Mouse (Mus musculus) midbrain, embryonic 14.5 days (tissue): ENCODE measurements around the gene Ptprm. TPM values are rescaled to one million over a fixed set of nuclear protein-coding genes. Genes with fewer than 3 reads are reported as not detected.

Source experiments
- ATAC-seq: fragments of 200-750 bp; cut with Nextera tagmentation; 2 replicates; pipeline ENCODE4 v1.8.0; 2017; ENCODE audit warnings: moderate number of reproducible peaks, moderate library complexity; ENCODE audit not compliant: low FRiP score, low TSS enrichment
- DNase-seq: peaks from one replicate; pipeline ENCODE4 v3.0.0-alpha.2; 2015
- H3K27ac ChIP-seq: fragments of 300-500 bp; sonication (generic); replicated peaks from 2 replicates; pipeline ENCODE4 v1.5.1; 2014; ENCODE audit warnings: mild to moderate bottlenecking, low read depth, low read length, moderate library complexity
- H3K27me3 ChIP-seq: fragments of 300-500 bp; sonication (generic); 2 replicates; pipeline ENCODE4 v1.6.1; 2014; ENCODE audit warnings: low read length, control low read depth, mixed read lengths; ENCODE audit not compliant: control insufficient read depth, insufficient read depth
- H3K36me3 ChIP-seq: fragments of 300-500 bp; sonication (generic); 2 replicates; pipeline ENCODE4 v1.6.1; 2014; ENCODE audit warnings: low read length, control low read depth; ENCODE audit not compliant: control insufficient read depth, insufficient read depth
- H3K4me1 ChIP-seq: fragments of 300-500 bp; sonication (generic); 2 replicates; pipeline ENCODE4 v1.6.1; 2014; ENCODE audit warnings: mild to moderate bottlenecking, antibody characterized with exemption, low read length, control low read depth; ENCODE audit not compliant: control insufficient read depth, insufficient read depth
- H3K4me2 ChIP-seq: fragments of 300-500 bp; sonication (generic); 2 replicates; pipeline ENCODE4 v1.6.1; 2014; ENCODE audit warnings: mild to moderate bottlenecking, low read length, moderate library complexity
- H3K4me3 ChIP-seq: fragments of 300-500 bp; sonication (generic); replicated peaks from 2 replicates; pipeline ENCODE4 v1.5.1; 2014; ENCODE audit warnings: low read depth, low read length
- H3K9ac ChIP-seq: fragments of 300-500 bp; sonication (generic); replicated peaks from 2 replicates; pipeline ENCODE4 v1.6.1; 2014; ENCODE audit warnings: mild to moderate bottlenecking, low read length, moderate library complexity
- H3K9me3 ChIP-seq: fragments of 300-500 bp; sonication (generic); 2 replicates; pipeline ENCODE4 v1.6.1; 2016; ENCODE audit warnings: low read length, control low read depth, mixed read lengths; ENCODE audit not compliant: control insufficient read depth
- WGBS: fragments of 180-500 bp; shearing (Covaris S2); extraction: QIAGEN DNeasy Blood & Tissue Kit; methylation state at CpG from one replicate; pipeline ENCODE4 v1.1.7; 2014; 5-methylcytosine and 5-hydroxymethylcytosine counted together
- polyA plus RNA-seq: library from polyadenylated mRNA; unstranded; fragments of >200 nt; fragmentation: Nextera tagmentation; extraction: Ambion mirVana; gene quantifications from 2 replicates; pipeline ENCODE4 v1.2.1, GENCODE M21; 2014

Ptprm gene
- polyA plus RNA-seq, 1 experiment from 2014 or later = 22.8 TPM

DNA sequence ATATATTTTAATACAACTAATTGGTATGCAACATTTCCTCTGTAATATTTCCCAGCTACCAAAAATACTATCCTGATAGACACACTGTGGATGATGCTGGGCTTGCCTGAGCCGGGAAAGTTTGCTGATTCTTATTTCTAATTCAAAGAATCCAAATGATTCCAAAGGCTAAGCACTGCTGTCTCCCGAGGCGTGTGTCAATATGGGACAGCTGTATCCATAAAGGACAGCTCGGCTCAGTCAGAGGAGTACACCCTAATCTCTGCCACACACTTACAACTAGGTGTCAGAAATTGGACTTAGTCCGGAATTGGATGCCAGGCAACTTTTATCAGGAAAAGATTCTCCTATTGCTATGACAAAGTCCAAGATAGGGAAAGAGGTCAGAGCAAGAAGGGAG lies 290.6 kb downstream of the Ptprm start:
- Histone ChIP-seq H3K4me2 (no peak overlapping the region), H3K9me3 (no peaks in the 10 kb centered on the region), H3K27me3 (no peaks in the 10 kb centered on the region), H3K9ac (no peak overlapping the region), H3K36me3 (no peaks in the 10 kb centered on the region), H3K4me1 (0 out of 2 replicates have a peak, but pooled peaks cover 2% of the 10 kb centered on the region), H3K4me3 (no peak overlapping the region), H3K27ac (no peak overlapping the region)
- 76% methylated on average over 5 of the region's 5 CpGs for WGBS
- DNase-seq (no peak), ATAC-seq (no peak)

DNA sequence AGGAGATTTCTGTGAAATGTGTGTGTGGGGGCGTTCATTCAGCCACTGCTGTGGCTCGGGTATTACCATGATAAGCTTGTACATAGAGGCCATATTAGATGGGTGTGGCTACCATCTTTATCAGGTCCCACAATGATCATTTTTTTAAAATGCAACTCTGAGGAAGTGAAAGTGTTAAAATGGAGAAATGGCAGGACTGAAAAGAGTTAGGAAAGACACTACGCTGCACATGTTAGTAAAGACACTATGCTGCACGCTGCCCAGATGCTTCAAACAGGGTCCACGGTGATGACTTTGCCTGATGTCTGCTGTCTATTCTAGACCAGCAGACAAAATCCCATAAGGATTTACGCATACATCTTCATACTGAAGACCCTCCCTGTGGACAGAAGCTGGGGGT lies 298.6 kb downstream of the Ptprm start:
- Histone ChIP-seq H3K27ac (no peak overlapping the region), H3K4me3 (no peak overlapping the region), H3K4me1 (peaks cover 11% of the 10 kb centered on the region), H3K9me3 (no peaks in the 10 kb centered on the region), H3K9ac (no peak overlapping the region), H3K36me3 (no peaks in the 10 kb centered on the region), H3K27me3 (no peaks in the 10 kb centered on the region), H3K4me2 (no peak overlapping the region)
- WGBS = 92% methylated on average over 6 of the region's 6 CpGs
- no peak for ATAC-seq
- DNase-seq = no peak

DNA sequence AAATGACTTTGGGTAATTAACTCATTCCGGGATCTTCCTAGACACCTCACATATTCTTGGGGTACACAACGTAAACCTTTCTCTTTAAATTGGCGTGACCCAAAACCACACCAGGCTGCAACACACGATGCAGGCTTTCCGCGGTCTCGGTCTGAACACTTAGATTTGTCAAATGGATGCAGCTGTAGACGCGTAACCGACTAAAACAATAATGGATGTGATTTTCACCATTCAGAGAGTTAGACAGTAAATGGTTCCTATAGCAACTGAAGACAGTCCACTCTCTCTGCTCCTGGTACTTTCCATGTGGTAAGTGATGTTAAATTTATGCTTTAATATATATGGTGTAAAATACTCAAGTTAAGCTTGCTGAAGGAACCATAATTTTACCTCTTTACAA lies 300.1 kb downstream of the Ptprm start:
- no peaks in the 10 kb centered on the region for H3K27me3 ChIP-seq
- no peak overlapping the region for H3K4me2 ChIP-seq
- no peaks in the 10 kb centered on the region for H3K9me3 ChIP-seq
- no peak overlapping the region for H3K4me3 ChIP-seq
- H3K36me3 ChIP-seq = no peaks in the 10 kb centered on the region
- peaks cover 11% of the 10 kb centered on the region for H3K4me1 ChIP-seq
- no peak overlapping the region for H3K9ac ChIP-seq
- WGBS = 79% methylated on average over 10 of the region's 10 CpGs
- no peak overlapping the region for H3K27ac ChIP-seq
- ATAC-seq (no peak), DNase-seq (no peak)

DNA sequence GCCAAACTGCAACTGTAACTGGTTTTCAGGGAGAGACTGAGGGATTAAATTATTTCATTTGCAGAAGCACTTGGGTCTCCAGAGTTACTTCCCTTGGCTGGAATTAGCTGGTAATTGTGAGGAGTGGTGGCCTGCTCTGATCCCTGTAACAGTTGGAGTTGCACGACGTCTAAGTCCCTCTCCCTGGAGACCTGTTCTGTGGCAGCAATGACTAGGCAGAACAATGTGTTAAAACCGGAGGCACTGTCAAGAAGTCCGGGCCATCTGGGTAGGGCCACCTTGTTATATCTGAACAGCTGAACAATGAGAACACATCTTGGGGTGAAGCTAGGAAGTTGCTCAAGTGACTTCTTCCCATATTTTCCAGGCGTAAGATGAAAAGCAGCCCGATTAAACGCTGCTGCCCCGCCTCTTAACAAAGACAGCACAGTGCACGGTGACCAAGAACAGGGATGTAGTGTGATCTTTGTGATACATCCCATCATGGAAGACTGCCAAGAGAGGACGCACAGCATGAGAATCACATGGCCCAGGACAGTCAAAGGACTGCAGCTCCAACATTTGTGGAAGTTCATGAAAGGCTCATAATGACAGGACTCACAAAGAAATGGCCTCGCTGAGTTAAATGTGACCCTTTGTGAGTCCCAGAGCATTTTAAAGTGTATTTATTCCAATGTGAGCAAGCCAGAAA lies 301.5 kb downstream of the Ptprm start:
- 48% methylated on average over 11 of the region's 11 CpGs for WGBS
- Histone ChIP-seq H3K9me3 (no peaks in the 10 kb centered on the region), H3K27me3 (no peaks in the 10 kb centered on the region), H3K9ac (no peak overlapping the region), H3K4me2 (no peak overlapping the region), H3K27ac (no peak overlapping the region), H3K36me3 (no peaks in the 10 kb centered on the region), H3K4me1 (peaks cover 11% of the 10 kb centered on the region), H3K4me3 (no peak overlapping the region)
- ATAC-seq = no peak
- DNase-seq = peak; percentile 51

DNA sequence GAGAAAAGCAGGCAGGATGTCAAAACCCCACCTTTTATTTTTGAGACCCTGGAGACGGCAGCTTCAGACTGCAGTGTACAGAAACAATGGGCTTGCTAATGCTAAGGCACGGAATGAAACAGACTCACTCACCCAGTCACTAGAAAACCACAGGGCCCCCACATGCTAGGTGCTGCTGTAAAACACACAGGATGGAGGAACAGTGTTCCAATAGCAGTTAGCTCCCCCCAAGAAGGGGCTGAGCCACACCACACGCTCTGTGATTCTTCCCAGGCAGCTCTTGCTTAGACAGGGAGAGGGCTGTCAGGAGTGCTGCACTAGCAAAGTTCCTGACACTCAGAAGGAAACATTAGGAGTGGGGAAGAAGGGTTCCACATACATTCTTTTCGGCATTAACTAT lies 306.6 kb downstream of the Ptprm start:
- WGBS = 31% methylated on average over 4 of the region's 4 CpGs
- Histone ChIP-seq H3K36me3 (no peaks in the 10 kb centered on the region), H3K27ac (no peak overlapping the region), H3K4me3 (no peak overlapping the region), H3K27me3 (no peaks in the 10 kb centered on the region), H3K9ac (no peak overlapping the region; the same call in 1 of the 2 replicates), H3K9me3 (no peaks in the 10 kb centered on the region), H3K4me2 (peak overlapping the region; percentile 37), H3K4me1 (0 out of 2 replicates have a peak, but pooled peaks cover 6% of the 10 kb centered on the region)
- ATAC-seq (no peak), DNase-seq (peak; percentile 43)

DNA sequence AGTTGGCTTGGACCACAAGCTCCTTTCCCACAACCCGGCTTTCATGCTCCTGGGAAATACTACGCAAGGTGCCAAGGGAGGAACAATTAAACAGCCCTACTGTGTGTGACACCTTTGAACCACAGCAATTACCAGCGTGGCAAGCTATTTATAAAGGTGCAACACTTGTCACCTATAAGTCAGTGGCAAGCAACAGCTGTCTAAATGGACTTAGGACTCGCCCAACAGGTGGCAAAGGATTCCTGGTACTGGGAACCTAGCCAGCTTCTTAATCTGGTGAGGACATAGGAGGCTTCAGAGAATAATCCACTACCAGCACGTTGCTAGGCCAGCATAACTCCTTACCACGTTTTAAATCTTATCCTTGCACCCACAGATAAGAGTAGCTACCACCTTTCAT lies 315.7 kb downstream of the Ptprm start:
- 89% methylated on average over 6 of the region's 6 CpGs for WGBS

DNA sequence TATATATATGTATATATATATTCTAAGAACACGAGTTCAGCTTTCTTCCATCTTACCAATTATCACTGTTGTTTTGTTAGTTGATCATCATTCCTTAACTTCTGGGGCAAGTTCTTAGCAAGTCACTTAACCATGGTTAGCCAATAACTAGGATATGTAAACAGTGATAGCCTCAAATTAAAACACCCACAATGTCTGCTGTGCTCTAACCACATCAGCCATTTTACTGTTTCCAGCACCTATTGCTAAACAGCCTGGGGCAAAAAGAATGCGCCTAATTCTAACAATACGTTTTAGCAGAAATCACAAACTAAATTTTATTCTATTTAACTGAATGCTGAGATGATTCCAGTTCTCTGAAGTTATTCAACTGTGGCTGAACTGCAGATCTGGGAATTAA lies 320.7 kb downstream of the Ptprm start:
- Histone ChIP-seq H3K9ac (no peak overlapping the region), H3K4me2 (no peak overlapping the region), H3K4me3 (no peak overlapping the region), H3K9me3 (no peaks in the 10 kb centered on the region), H3K27me3 (no peaks in the 10 kb centered on the region), H3K36me3 (no peaks in the 10 kb centered on the region), H3K4me1 (no peaks in the 10 kb centered on the region), H3K27ac (no peak overlapping the region)
- DNase-seq = no peak
- WGBS = 91% methylated on average over 3 of the region's 3 CpGs
- no peak for ATAC-seq

More for the DNA sequence above, 315.7 kb downstream of the Ptprm start:
- Histone ChIP-seq H3K36me3 (no peaks in the 10 kb centered on the region), H3K4me1 (no peaks in the 10 kb centered on the region), H3K9me3 (no peaks in the 10 kb centered on the region), H3K4me3 (no peak overlapping the region), H3K27ac (no peak overlapping the region), H3K27me3 (no peaks in the 10 kb centered on the region), H3K4me2 (no peak overlapping the region), H3K9ac (no peak overlapping the region)
- no peak for DNase-seq
- no peak for ATAC-seq

DNA sequence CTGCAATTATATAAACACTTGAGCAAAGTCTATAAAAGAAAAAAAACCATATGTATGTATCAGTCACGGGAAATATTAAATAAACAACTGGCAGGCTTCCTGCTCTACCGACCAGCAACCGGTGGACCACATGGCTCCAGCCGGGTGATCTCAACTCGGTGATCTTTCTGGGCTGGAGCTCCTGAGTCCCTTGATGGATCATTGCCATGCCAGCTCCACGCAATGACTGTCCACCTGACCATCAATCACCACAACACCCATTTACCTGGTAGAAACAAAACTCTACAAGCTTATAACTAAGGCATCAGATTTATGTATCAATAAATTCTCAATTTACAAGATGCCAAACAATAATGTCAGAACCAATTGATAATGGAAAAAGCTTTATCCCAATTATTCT lies 322.2 kb downstream of the Ptprm start:
- Histone ChIP-seq H3K4me3 (no peak overlapping the region), H3K9ac (no peak overlapping the region), H3K4me2 (no peak overlapping the region), H3K9me3 (no peaks in the 10 kb centered on the region), H3K27me3 (no peaks in the 10 kb centered on the region), H3K27ac (no peak overlapping the region), H3K4me1 (no peaks in the 10 kb centered on the region), H3K36me3 (no peaks in the 10 kb centered on the region)
- 95% methylated on average over 6 of the region's 6 CpGs for WGBS
- ATAC-seq = no peak
- no peak for DNase-seq

DNA sequence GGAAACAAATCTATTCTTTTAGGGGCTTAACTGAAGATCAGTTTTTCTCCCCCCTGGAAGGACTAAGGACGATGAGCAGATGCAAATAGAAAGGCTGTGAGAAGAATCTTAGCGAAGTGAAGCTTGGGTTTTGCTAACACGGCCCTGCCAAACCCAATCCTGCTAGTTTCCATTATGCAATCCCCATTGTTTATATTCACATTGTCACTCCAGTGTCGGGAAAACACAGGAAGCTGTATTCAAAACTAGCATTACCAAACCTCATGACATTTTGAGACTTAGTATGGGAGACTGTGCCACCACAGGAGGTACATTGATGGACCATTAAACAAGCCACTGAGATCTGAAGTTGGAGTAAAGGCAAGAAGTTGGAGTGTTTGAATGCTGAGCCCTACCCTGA lies 322.9 kb downstream of the Ptprm start:
- DNase-seq = no peak
- 55% methylated on average over 4 of the region's 4 CpGs for WGBS

More for the DNA sequence above, 322.9 kb downstream of the Ptprm start:
- Histone ChIP-seq H3K4me2 (no peak overlapping the region), H3K27ac (no peak overlapping the region), H3K4me3 (no peak overlapping the region), H3K9me3 (no peaks in the 10 kb centered on the region), H3K27me3 (no peaks in the 10 kb centered on the region), H3K4me1 (no peaks in the 10 kb centered on the region), H3K9ac (no peak overlapping the region), H3K36me3 (no peaks in the 10 kb centered on the region)
- no peak for ATAC-seq
